Mouse (Mus musculus): ENCODE results near the gene Olfr305. TPM values are rescaled to one million over a fixed set of nuclear protein-coding genes. Genes with fewer than 3 reads are reported as not detected.

The Olfr305 gene
- polyA plus RNA-seq, 1 experiment from 2014 or later, result not detected

DNA sequence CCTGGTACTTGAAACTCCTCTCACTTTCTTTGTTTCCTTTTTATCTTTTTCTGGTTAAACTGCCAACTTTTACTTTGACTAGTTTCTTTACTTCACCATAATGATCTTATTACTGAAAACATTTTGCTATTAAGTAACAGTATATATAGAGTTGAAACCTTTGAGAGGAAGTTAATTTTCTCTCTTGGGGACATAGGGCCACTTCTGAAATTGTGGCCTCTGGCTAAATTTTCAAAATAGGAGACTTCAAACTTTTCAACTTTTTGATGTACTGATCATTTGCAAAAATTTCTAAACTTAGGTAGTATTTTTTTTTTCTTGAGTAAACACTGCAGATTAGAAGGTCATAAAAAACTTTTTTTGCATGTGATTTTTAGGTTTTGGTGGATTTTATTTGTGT, 41.2 kb downstream of the Olfr305 start, which contains the start of gene Olfr308:
TSS of gene Olfr308 (minus strand) at position 101 of the 400 bp plus-strand sequence.
- no peaks in the 10 kb centered on the region for H3K27me3 ChIP-seq (replicated peaks; ENCODE audit: control insufficient read depth, insufficient read depth, low read length)
- H3K4me2 ChIP-seq, result no peak within 1 kb of the TSS
- no peak within 1 kb of the TSS for H3K4me3 ChIP-seq (ENCODE audit: low read depth, low read length)
- ATAC-seq (replicated peaks; ENCODE audit: low FRiP score), result no peak
- no peaks in the 10 kb centered on the region for H3K9me3 ChIP-seq (ENCODE audit: control insufficient read depth, low read length)
- no peaks in the 10 kb centered on the region for H3K4me1 ChIP-seq (replicated peaks; ENCODE audit: control insufficient read depth, insufficient read depth, low read length)
- no peaks in the 10 kb centered on the region for H3K36me3 ChIP-seq (ENCODE audit: control insufficient read depth, insufficient read depth, low read length)
- H3K27ac ChIP-seq (ENCODE audit: low read depth, low read length), result no peak within 1 kb of the TSS
- no peak within 1 kb of the TSS for H3K9ac ChIP-seq (ENCODE audit: low read depth, low read length)
- DNase-seq (ENCODE audit: low spot score), result no peak

DNA sequence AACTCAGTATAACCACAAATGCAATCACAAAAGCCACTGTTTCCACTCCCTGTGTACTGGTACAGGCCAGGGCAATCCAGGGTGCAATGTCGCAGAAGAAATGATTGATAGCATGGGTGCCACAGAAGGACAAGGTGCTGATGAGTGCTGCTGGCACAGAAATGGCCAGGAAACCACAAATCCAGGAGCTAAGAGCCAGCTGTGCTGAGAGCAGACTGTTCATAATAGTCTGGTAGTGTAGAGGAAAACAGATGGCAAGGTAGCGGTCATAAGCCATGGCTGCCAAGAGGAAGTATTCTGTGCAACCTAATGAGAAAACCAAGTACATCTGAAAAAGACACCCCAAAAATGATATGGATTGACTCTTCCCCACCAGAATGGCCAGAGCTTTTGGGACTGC, 45.4 kb downstream of the Olfr305 start:
- ATAC-seq (replicated peaks; ENCODE audit: low FRiP score), result no peak
- H3K4me2 ChIP-seq, result no peak overlapping the region
- no peak overlapping the region for H3K9ac ChIP-seq (ENCODE audit: low read depth, low read length)
- no peaks in the 10 kb centered on the region for H3K27me3 ChIP-seq (replicated peaks; ENCODE audit: control insufficient read depth, insufficient read depth, low read length)
- DNase-seq (ENCODE audit: low spot score), result no peak
- WGBS, result 83% methylated on average over 2 of the region's 2 CpGs
- no peak overlapping the region for H3K4me3 ChIP-seq (ENCODE audit: low read depth, low read length)
- H3K9me3 ChIP-seq (ENCODE audit: control insufficient read depth, low read length), result no peaks in the 10 kb centered on the region
- no peaks in the 10 kb centered on the region for H3K36me3 ChIP-seq (ENCODE audit: control insufficient read depth, insufficient read depth, low read length)
- H3K27ac ChIP-seq (ENCODE audit: low read depth, low read length), result no peak overlapping the region
- H3K4me1 ChIP-seq (replicated peaks; ENCODE audit: control insufficient read depth, insufficient read depth, low read length), result no peaks in the 10 kb centered on the region

DNA sequence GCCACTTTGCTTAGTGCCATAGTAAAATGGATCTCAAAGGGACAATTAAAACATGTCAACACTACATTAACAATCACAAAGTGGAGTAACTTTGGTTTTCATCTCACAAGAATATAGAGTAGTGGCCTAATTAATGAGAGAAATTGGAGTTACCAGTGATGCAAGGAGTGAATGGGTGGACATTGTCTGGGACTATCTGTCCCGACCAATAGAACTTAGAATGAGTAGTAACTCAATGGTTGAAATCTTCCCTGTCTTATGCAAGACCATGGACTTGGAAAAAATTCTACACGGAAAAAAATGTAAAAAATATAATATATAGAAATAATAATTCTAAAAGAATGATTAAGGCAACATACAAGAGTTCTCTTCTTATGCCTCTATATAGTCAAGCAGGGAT, 53.1 kb downstream of the Olfr305 start, which contains the start of gene Olfr309:
TSS of gene Olfr309 (minus strand) at position 101 of the 400 bp plus-strand sequence.
- Histone ChIP-seq H3K36me3 (ENCODE audit: control insufficient read depth, insufficient read depth, low read length) (no peaks in the 10 kb centered on the region), H3K4me1 (replicated peaks; ENCODE audit: control insufficient read depth, insufficient read depth, low read length) (no peaks in the 10 kb centered on the region), H3K9ac (ENCODE audit: low read depth, low read length) (no peak within 1 kb of the TSS), H3K4me3 (ENCODE audit: low read depth, low read length) (no peak within 1 kb of the TSS), H3K27me3 (replicated peaks; ENCODE audit: control insufficient read depth, insufficient read depth, low read length) (no peaks in the 10 kb centered on the region), H3K9me3 (ENCODE audit: control insufficient read depth, low read length) (no peaks in the 10 kb centered on the region), H3K4me2 (no peak within 1 kb of the TSS), H3K27ac (ENCODE audit: low read depth, low read length) (no peak within 1 kb of the TSS)
- whole genome bisulfite sequencing, result 65% methylated on average over 2 of the region's 2 CpGs
- ATAC-seq (replicated peaks; ENCODE audit: low FRiP score) (no peak), DNase-seq (ENCODE audit: low spot score) (no peak)

Other genes starting within 250 kb of the Olfr305 start
- gene Vmn2r75, start 195.2 kb downstream of the Olfr305 start, polyA plus RNA-seq (2014; fragmentation: Nextera tagmentation; extraction: Ambion mirVana), result not detected in 2 replicates
- gene Vmn2r76, start 120.6 kb downstream of the Olfr305 start, polyA plus RNA-seq (2014; fragmentation: Nextera tagmentation; extraction: Ambion mirVana), result not detected in 2 replicates
- gene Olfr310, start 89.8 kb downstream of the Olfr305 start, polyA plus RNA-seq (2014; fragmentation: Nextera tagmentation; extraction: Ambion mirVana), result not detected in 2 replicates
- not detected in 2 replicates for gene Olfr309, start 53.2 kb downstream of the Olfr305 start, polyA plus RNA-seq (2014; fragmentation: Nextera tagmentation; extraction: Ambion mirVana)
- gene Olfr308, start 41.3 kb downstream of the Olfr305 start, polyA plus RNA-seq (2014; fragmentation: Nextera tagmentation; extraction: Ambion mirVana), result not detected in 2 replicates
- gene Olfr307, start 29.3 kb downstream of the Olfr305 start, polyA plus RNA-seq (2014; fragmentation: Nextera tagmentation; extraction: Ambion mirVana), result not detected in 2 replicates
- gene Olfr304, start 19.7 kb upstream of the Olfr305 start, polyA plus RNA-seq (2014; fragmentation: Nextera tagmentation; extraction: Ambion mirVana), result not detected in 2 replicates
- not detected in 2 replicates for gene Olfr303, start 30.9 kb upstream of the Olfr305 start, polyA plus RNA-seq (2014; fragmentation: Nextera tagmentation; extraction: Ambion mirVana)
- not detected in 2 replicates for gene Olfr301, start 36.9 kb upstream of the Olfr305 start, polyA plus RNA-seq (2014; fragmentation: Nextera tagmentation; extraction: Ambion mirVana)
- gene Olfr299, start 93.0 kb upstream of the Olfr305 start, polyA plus RNA-seq (2014; fragmentation: Nextera tagmentation; extraction: Ambion mirVana), result not detected in 2 replicates
- gene Olfr298, start 125.6 kb upstream of the Olfr305 start, polyA plus RNA-seq (2014; fragmentation: Nextera tagmentation; extraction: Ambion mirVana), result not detected in 2 replicates
- gene Olfr297, start 153.0 kb upstream of the Olfr305 start, polyA plus RNA-seq (2014; fragmentation: Nextera tagmentation; extraction: Ambion mirVana), result not detected in 2 replicates
- gene Olfr295, start 216.9 kb upstream of the Olfr305 start, polyA plus RNA-seq (2014; fragmentation: Nextera tagmentation; extraction: Ambion mirVana), result not detected in 2 replicates
- not detected in 2 replicates for gene Olfr294, start 249.7 kb upstream of the Olfr305 start, polyA plus RNA-seq (2014; fragmentation: Nextera tagmentation; extraction: Ambion mirVana)

Data from liver, embryonic 11.5 days (tissue).